Mouse (Mus musculus) left cerebral cortex, adult 18-20 months (tissue): Measurements from ENCODE around the gene Ica1. TPM values are rescaled to one million over a fixed set of nuclear protein-coding genes. Genes with fewer than 3 reads are reported as not detected.

Experiments
- DNase-seq, 2 experiments: peaks; one replicate each; pipeline ENCODE4 v3.0.0; 2021 to 2022; ENCODE audit warnings: low spot score in 2 of 2, mixed read lengths in 1 of 2
- long read RNA-seq, 2 experiments: library from polyadenylated mRNA; stranded (forward); transcript quantifications; one replicate each; pipeline ENCODE4 v2.0.0; 2021
- total RNA-seq, 2 experiments: library from RNA; stranded (reverse); gene quantifications; 2 replicates each; pipeline ENCODE4 v1.2.3; 2021

Gene Ica1
- 10 to 100 TPM; 60.1 to 60.5 TPM for total RNA-seq
- long read RNA-seq, experiment 1, transcript Ica1-201 (14 exons, 2,075 nt) = major isoform, 44 of 67 reads
- long read RNA-seq, experiment 1, partial matches to known transcripts = 4 of 67 reads
- long read RNA-seq, experiment 1, other reads (novel, unspliced or antisense) = 19 of 67 reads
- long read RNA-seq, experiment 2, transcript Ica1-201 (14 exons, 2,075 nt) = major isoform, 32 of 43 reads
- long read RNA-seq, experiment 2, partial matches to known transcripts = 4 of 43 reads
- long read RNA-seq, experiment 2, other reads (novel, unspliced or antisense) = 7 of 43 reads

- peak in 1 of 2 experiments; percentile 14 for DNase-seq
Measured at GRCm38 (mm10) chr6:8778296-8778649, at the start of gene Ica1. Gene Ica1 (minus strand): TSS chr6:8778488.

DNA sequence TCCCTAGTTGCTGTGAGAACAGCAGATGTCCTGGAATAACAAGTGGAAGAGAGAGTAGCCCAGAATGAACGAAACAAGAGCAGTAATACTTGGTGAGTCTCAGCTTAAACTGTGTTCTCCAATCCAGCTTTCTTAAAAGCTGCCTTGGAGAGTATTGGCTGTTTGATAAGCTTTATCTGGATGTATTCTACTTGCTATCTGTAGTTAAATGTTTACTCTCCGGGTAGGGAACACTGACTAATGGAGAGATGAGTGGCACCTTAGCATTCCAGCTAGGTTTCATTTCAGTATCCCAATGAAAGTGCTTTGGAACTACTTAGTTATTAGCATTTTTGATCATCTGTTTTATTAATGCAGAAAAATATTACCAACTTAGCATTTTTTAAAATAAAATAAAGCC is 41.6 kb upstream of the Ica1 start:
- no peak for DNase-seq

DNA sequence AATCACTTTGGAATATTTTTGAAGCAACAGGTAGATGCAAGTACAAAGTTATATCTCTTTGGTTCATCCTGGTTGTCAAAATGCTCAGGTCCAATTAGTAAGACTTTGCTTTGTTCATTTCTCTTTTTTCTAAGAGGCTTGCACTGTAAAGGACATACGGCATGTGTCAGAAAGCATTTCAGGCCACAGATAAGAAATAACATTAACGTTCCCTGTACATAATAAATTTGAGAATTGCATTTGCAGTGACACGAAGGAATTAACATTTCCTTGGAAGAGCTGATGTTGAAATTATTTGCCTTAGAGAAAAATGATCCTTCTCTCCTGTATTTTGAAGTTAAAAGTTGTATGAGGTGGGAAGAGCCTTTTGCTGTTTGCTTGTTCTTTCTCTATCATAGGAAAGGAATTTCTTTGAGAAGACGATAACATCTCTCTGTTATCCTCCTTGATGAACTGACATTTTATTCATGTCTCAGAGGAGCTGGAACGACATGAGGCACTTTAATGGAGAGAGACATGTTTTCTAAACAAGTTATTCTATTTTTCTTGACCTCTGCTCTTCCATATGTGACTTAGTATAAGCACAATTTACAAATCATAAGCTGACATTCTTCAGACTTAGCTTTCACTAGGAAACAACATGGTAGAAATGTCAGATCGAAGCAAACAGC is 36.2 kb upstream of the Ica1 start:
- DNase-seq = no peak

GRCm38 (mm10) chr6:8802561-8803150 is 24.4 kb upstream of the Ica1 start:
- DNase-seq = no peak

DNA sequence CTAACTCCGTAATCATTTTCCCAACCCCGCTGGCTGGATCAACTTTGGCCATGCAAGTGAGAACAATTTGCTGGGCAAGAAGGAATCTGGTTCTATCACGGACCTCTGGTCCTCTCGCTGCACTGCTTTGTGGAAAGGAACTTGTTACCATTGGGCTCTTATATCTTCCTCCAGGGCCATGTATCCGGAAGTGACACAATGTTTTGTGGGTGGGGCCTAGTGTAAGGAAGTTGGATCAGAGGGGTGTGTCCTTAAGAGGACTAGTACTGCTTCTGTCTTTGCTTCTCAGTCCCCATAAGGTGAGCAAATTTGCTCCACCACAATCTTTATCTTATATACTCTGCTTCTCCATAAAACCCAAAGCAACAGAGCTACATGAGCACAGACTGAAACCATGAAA is 14.1 kb upstream of the Ica1 start:
- DNase-seq = no peak

GRCm38 (mm10) chr6:8791781-8792180 is 13.5 kb upstream of the Ica1 start:
- DNase-seq = no peak

GRCm38 (mm10) chr6:8780618-8781017 is 2.3 kb upstream of the Ica1 start:
- DNase-seq = no peak

GRCm38 (mm10) chr6:8777411-8778295 is 635 bp downstream of the Ica1 start:
- DNase-seq = peak; percentile 73 to 85

- DNase-seq = no peak
Measured at GRCm38 (mm10) chr6:8771539-8771938, 6.7 kb downstream of the Ica1 start.

GRCm38 (mm10) chr6:8770341-8770740 is 7.9 kb downstream of the Ica1 start:
- no peak for DNase-seq

GRCm38 (mm10) chr6:8769803-8770202 is 8.5 kb downstream of the Ica1 start:
- no peak for DNase-seq

DNA sequence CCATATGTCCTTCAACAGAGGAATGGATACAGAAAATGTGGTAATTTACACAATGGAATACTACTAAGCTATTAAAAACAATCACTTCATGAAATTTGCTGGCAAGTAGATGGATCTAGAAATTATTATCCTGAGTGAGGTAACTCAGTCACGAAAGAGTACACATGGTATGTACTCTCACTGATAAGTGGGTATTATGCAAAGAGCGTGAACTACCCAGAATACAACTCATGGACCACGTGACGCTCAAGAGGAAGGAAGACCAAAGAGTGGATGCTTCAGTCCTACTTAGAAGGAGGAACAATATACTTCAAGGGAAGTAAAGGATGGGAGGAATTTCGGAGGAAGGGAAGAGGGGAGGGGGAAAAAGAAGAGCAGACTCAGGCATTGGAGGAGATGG is 11.6 kb downstream of the Ica1 start:
- no peak for DNase-seq

- no peak for DNase-seq
Measured at GRCm38 (mm10) chr6:8765801-8766200, 12.5 kb downstream of the Ica1 start.

GRCm38 (mm10) chr6:8765064-8765463 is 13.2 kb downstream of the Ica1 start:
- no peak for DNase-seq

- no peak for DNase-seq
Measured at GRCm38 (mm10) chr6:8760708-8761294, 17.5 kb downstream of the Ica1 start.

GRCm38 (mm10) chr6:8759901-8760300 is 18.4 kb downstream of the Ica1 start:
- DNase-seq = no peak

GRCm38 (mm10) chr6:8755760-8756276 is 22.5 kb downstream of the Ica1 start:
- DNase-seq = no peak

GRCm38 (mm10) chr6:8754486-8754885 is 23.8 kb downstream of the Ica1 start:
- DNase-seq = no peak

- DNase-seq = no peak
Measured at GRCm38 (mm10) chr6:8753723-8754036, 24.6 kb downstream of the Ica1 start.

DNA sequence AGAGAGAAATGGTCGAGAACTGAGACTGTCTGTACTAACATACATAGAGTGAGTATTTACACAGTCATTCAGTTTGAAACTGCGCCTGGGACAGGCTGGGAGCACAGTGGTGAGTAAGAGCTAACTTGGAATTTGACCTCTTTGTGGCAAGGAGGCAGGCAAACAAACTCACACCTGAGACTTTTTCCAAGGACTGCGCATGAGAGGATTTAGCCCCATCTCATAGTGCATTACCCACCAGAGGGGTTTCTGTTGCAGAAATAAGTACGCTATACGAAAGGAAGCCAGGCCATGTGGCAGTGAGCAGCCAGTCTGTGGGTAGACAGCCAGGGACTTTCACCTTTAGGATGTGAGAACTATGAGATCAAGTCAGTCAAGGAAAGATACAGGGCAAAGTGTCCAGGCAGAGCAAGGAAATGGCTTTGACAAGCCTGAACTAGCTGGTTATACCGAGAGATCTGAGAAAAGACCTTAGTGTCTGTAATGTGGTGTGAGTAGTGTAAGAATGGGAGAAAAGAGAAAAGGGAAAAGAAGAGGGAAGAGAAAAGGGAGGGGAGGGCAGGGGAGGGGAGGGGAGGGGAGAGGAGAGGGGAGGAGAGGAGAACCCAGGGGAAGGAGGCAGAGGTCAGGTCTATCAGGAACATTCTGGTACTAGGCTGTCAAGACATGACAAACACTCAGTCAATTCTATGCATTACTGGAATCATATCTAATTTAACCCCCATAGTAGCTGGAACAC is 25.1 kb downstream of the Ica1 start:
- DNase-seq = no peak
